Mouse (Mus musculus): ENCODE measurements around the gene Otogl. TPM values are rescaled to one million over a fixed set of nuclear protein-coding genes. Genes with fewer than 3 reads are reported as not detected.

The Otogl gene
- polyA plus RNA-seq, 1 experiment from 2014 or later: 0.05 TPM

GRCm38 (mm10) chr10:107905274-107906034 lies 6.5 kb downstream of the Otogl start:
- Histone ChIP-seq H3K9me3 (replicated peaks) (no peaks in the 10 kb centered on the region), H3K27ac (peak overlapping the region; percentile 52), H3K9ac (no peak overlapping the region), H3K27me3 (no peaks in the 10 kb centered on the region), H3K4me2 (no peak overlapping the region), H3K4me1 (replicated peaks) (peaks cover 19% of the 10 kb centered on the region), H3K36me3 (no peaks in the 10 kb centered on the region), H3K4me3 (no peak overlapping the region)
- 47% methylated on average over 7 of the region's 7 CpGs for WGBS
- no peak for ATAC-seq (replicated peaks; ENCODE audit: insufficient number of reproducible peaks, insufficient read depth, low FRiP score, low read depth)

- H3K36me3 ChIP-seq: no peaks in the 10 kb centered on the region
- H3K4me1 ChIP-seq (replicated peaks): peaks cover 19% of the 10 kb centered on the region
- no peaks in the 10 kb centered on the region for H3K27me3 ChIP-seq
- no peak overlapping the region for H3K27ac ChIP-seq
- H3K9me3 ChIP-seq (replicated peaks): no peaks in the 10 kb centered on the region
- H3K4me3 ChIP-seq: no peak overlapping the region
- 36% methylated on average over 8 of the region's 8 CpGs for WGBS
- 0 out of 2 replicates have a peak overlapping the region, but pooled peaks have one; percentile 27 for H3K4me2 ChIP-seq
- H3K9ac ChIP-seq: no peak overlapping the region
- no peak for ATAC-seq (replicated peaks; ENCODE audit: insufficient number of reproducible peaks, insufficient read depth, low FRiP score, low read depth)
Observed at GRCm38 (mm10) chr10:107901958-107902357, 10.0 kb downstream of the Otogl start.

DNA sequence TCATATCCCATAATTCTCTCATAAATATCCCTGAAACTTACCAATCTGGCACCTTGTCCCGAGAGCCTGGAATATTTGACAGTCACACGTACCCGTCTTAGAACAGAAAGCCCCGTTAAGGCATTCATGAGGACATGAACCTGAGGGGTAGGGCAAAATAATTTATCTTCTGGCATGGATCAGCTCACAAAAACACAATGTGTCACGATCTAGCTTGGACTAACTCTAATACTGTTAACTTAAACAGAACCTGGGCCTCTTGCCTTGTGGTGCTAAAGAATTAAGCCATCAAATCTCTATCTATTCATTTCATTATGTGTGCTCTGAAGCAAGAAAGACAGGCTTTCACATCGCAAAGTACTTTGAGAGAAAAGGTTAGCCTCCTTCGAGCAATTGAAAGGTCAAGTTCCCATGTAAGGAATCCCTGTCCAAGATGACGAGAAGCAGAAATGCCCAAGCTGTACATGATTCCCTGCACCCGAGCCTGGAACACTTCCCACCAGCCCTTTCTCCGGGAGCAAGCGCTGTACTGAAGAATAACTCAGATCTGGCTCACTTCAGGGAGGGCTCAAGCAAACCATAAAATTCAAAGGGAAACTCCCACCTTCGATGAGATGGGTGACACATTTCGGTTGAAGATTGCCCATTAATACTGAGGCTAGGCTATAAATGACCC lies 10.6 kb downstream of the Otogl start:
- Histone ChIP-seq H3K4me2 (0 out of 2 replicates have a peak overlapping the region, but pooled peaks have one; percentile 27), H3K27ac (no peak overlapping the region), H3K4me1 (replicated peaks) (peaks cover 15% of the 10 kb centered on the region), H3K9ac (no peak overlapping the region), H3K27me3 (no peaks in the 10 kb centered on the region), H3K36me3 (no peaks in the 10 kb centered on the region), H3K9me3 (replicated peaks) (no peaks in the 10 kb centered on the region), H3K4me3 (no peak overlapping the region)
- WGBS: 46% methylated on average over 13 of the region's 13 CpGs
- no peak for ATAC-seq (replicated peaks; ENCODE audit: insufficient number of reproducible peaks, insufficient read depth, low FRiP score, low read depth)

GRCm38 (mm10) chr10:107899946-107900345 lies 12.0 kb downstream of the Otogl start:
- H3K4me1 ChIP-seq (replicated peaks): peaks cover 6% of the 10 kb centered on the region
- no peaks in the 10 kb centered on the region for H3K9me3 ChIP-seq (replicated peaks)
- ATAC-seq (replicated peaks; ENCODE audit: insufficient number of reproducible peaks, insufficient read depth, low FRiP score, low read depth): no peak
- no peak overlapping the region for H3K4me3 ChIP-seq
- no peaks in the 10 kb centered on the region for H3K27me3 ChIP-seq
- H3K9ac ChIP-seq: no peak overlapping the region
- H3K36me3 ChIP-seq: no peaks in the 10 kb centered on the region
- H3K27ac ChIP-seq: no peak overlapping the region
- H3K4me2 ChIP-seq: no peak overlapping the region
- WGBS: 71% methylated on average over 6 of the region's 6 CpGs

- 80% methylated on average over 4 of the region's 4 CpGs for WGBS
- no peak overlapping the region for H3K4me2 ChIP-seq
- H3K27me3 ChIP-seq: no peaks in the 10 kb centered on the region
- no peak overlapping the region for H3K4me3 ChIP-seq
- H3K4me1 ChIP-seq (replicated peaks): no peaks in the 10 kb centered on the region
- H3K9me3 ChIP-seq (replicated peaks): no peaks in the 10 kb centered on the region
- ATAC-seq (replicated peaks; ENCODE audit: insufficient number of reproducible peaks, insufficient read depth, low FRiP score, low read depth): no peak
- H3K27ac ChIP-seq: no peak overlapping the region
- no peaks in the 10 kb centered on the region for H3K36me3 ChIP-seq
- H3K9ac ChIP-seq: no peak overlapping the region
Observed at GRCm38 (mm10) chr10:107896158-107896557, 15.8 kb downstream of the Otogl start.

DNA sequence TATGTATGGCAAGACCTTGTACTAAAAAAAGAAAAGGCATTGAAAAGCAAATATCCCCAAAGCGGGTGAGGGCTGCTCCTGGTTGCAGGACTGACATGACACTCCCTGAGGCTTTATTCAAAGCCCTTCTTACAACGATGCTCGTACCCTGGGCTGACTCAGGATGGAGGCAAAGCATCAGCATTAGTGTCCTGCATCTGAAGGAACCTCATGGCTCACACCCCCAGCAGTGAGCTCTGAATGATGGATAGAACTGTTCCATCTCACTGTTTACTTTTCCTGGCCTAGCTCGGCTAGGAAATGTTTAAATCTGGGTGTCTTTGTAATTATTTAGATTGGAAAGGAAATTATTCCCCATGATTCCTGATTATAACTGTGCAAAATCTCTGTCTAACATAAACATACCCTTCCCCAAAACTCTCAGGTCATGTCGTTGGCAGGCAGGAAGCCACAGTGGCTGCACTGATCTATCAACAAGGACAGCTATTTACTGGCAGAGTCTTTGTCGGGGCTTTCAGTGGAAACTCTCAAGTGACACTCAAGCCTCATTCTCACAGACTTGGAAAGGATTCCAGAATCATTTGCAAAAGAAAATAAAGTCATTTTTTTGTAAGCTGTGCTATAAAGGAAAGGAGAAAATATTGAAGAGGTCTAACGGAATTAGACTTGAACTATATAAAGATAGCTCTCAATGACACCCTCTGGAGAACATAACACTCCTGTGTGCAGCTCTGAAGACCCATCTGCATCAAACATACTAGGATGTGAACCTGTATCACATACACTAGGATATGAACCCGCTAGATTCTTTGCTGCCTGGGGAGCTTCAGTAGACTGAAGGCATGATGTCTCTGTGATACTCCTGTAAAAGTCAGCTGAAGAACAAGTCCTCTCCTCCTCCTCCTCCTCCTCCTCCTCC lies 17.0 kb downstream of the Otogl start:
- H3K4me3 ChIP-seq: no peak overlapping the region
- no peaks in the 10 kb centered on the region for H3K4me1 ChIP-seq (replicated peaks)
- no peaks in the 10 kb centered on the region for H3K9me3 ChIP-seq (replicated peaks)
- 36% methylated on average over 8 of the region's 8 CpGs for whole genome bisulfite sequencing
- no peaks in the 10 kb centered on the region for H3K27me3 ChIP-seq
- no peaks in the 10 kb centered on the region for H3K36me3 ChIP-seq
- no peak overlapping the region for H3K9ac ChIP-seq
- H3K4me2 ChIP-seq: no peak overlapping the region
- no peak for ATAC-seq (replicated peaks; ENCODE audit: insufficient number of reproducible peaks, insufficient read depth, low FRiP score, low read depth)
- H3K27ac ChIP-seq: no peak overlapping the region

GRCm38 (mm10) chr10:107890400-107890799 lies 21.5 kb downstream of the Otogl start:
- no peak overlapping the region for H3K9ac ChIP-seq
- no peaks in the 10 kb centered on the region for H3K9me3 ChIP-seq (replicated peaks)
- H3K36me3 ChIP-seq: no peaks in the 10 kb centered on the region
- ATAC-seq (replicated peaks; ENCODE audit: insufficient number of reproducible peaks, insufficient read depth, low FRiP score, low read depth): no peak
- no peak overlapping the region for H3K4me2 ChIP-seq
- no peaks in the 10 kb centered on the region for H3K4me1 ChIP-seq (replicated peaks)
- WGBS: 83% methylated on average over 9 of the region's 9 CpGs
- H3K4me3 ChIP-seq: no peak overlapping the region
- H3K27me3 ChIP-seq: no peaks in the 10 kb centered on the region
- H3K27ac ChIP-seq: no peak overlapping the region

DNA sequence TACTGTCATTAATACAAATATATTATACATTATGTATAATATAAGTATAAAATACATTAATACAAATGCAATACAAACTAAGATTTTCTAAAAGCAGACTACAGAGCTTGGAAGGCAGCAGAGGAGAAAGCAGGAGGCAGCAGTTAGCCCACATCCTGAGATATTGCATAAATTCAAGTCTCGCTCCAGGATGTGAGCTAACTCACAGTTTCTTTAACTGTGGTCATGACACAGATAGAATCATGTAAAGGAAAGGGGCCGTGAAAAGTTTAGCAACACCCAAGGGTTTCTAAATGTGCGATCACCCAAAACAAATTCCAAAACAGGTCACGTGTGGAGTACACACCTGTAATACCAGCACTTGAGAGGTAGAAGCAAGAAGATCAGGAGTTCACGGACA lies 39.4 kb downstream of the Otogl start:
- Histone ChIP-seq H3K9ac (no peak overlapping the region), H3K4me1 (replicated peaks) (no peaks in the 10 kb centered on the region), H3K9me3 (replicated peaks) (no peaks in the 10 kb centered on the region), H3K27ac (no peak overlapping the region), H3K4me2 (no peak overlapping the region), H3K4me3 (no peak overlapping the region), H3K36me3 (no peaks in the 10 kb centered on the region), H3K27me3 (no peaks in the 10 kb centered on the region)
- WGBS: 84% methylated on average over 5 of the region's 5 CpGs
- ATAC-seq (replicated peaks; ENCODE audit: insufficient number of reproducible peaks, insufficient read depth, low FRiP score, low read depth): no peak

- Histone ChIP-seq H3K27me3 (no peaks in the 10 kb centered on the region), H3K9ac (no peak overlapping the region), H3K4me2 (no peak overlapping the region), H3K4me1 (replicated peaks) (no peaks in the 10 kb centered on the region), H3K9me3 (replicated peaks) (no peaks in the 10 kb centered on the region), H3K4me3 (no peak overlapping the region), H3K27ac (no peak overlapping the region), H3K36me3 (no peaks in the 10 kb centered on the region)
- 73% methylated on average over 4 of the region's 4 CpGs for WGBS
- no peak for ATAC-seq (replicated peaks; ENCODE audit: insufficient number of reproducible peaks, insufficient read depth, low FRiP score, low read depth)
Observed at GRCm38 (mm10) chr10:107872109-107872508, 39.8 kb downstream of the Otogl start.

DNA sequence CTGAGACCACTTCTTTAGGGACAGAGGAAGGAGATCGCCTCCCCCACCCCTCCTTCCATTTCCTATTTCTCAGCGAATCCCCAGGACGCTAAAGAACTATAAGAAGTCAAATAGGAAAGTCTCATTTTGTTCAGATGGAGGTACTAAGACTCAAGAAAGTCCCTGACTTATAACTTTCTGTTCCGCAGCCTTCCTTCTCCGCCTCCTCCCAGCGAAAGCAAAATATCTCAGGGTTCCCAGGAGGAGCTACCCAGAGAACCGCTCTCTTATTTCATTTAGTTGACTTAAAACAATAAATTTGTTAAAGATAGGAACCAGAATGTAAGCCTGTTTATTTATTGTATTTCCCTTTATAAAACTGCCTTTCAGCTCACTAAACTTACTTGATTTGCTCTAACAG lies 41.4 kb downstream of the Otogl start:
- Histone ChIP-seq H3K9me3 (replicated peaks) (no peaks in the 10 kb centered on the region), H3K27ac (no peak overlapping the region), H3K4me1 (replicated peaks) (no peaks in the 10 kb centered on the region), H3K4me2 (no peak overlapping the region), H3K4me3 (no peak overlapping the region), H3K36me3 (no peaks in the 10 kb centered on the region), H3K27me3 (no peaks in the 10 kb centered on the region), H3K9ac (no peak overlapping the region)
- no peak for ATAC-seq (replicated peaks; ENCODE audit: insufficient number of reproducible peaks, insufficient read depth, low FRiP score, low read depth)
- 63% methylated on average over 7 of the region's 7 CpGs for WGBS

- H3K27me3 ChIP-seq: no peaks in the 10 kb centered on the region
- WGBS: 88% methylated on average over 8 of the region's 8 CpGs
- H3K4me2 ChIP-seq: no peak overlapping the region
- H3K4me1 ChIP-seq (replicated peaks): no peaks in the 10 kb centered on the region
- H3K36me3 ChIP-seq: no peaks in the 10 kb centered on the region
- no peak overlapping the region for H3K4me3 ChIP-seq
- no peaks in the 10 kb centered on the region for H3K9me3 ChIP-seq (replicated peaks)
- H3K27ac ChIP-seq: no peak overlapping the region
- no peak overlapping the region for H3K9ac ChIP-seq
- ATAC-seq (replicated peaks; ENCODE audit: insufficient number of reproducible peaks, insufficient read depth, low FRiP score, low read depth): no peak
Observed at GRCm38 (mm10) chr10:107868904-107869303, 43.0 kb downstream of the Otogl start.

Measured in heart, embryonic 15.5 days (tissue).